Mouse (Mus musculus) stomach, postnatal 0 days (tissue): ENCODE results near the gene Bricd5.

ENCODE experiments used
- CTCF ChIP-seq: IDR thresholded peaks from 2 replicates; pipeline ENCODE4 v1.5.1; 2016; ENCODE audit warnings: antibody characterized with exemption, low read depth, mild to moderate bottlenecking, moderate library complexity
- EP300 ChIP-seq: optimal IDR thresholded peaks from 2 replicates; pipeline ENCODE3; 2016; ENCODE audit warnings: antibody characterized with exemption

DNA sequence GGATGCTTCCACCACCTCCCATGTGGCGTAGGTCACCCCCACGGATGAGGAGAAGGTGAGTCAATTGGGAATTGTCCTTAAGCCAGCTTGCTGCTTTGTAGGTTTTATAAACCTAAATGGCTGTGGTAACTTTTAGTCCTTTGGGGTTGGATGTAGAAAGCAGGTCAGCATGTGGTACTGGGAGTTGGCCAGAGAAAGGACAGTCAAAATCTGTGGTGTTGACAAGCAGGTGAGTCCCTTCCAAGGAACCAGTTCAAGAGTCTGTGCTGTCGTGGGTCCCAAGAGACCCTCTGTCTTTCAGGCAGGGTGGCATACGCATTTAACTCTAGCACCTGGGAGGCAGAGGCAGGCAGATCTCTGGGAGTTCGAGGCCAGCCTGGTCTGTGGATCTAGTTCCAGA lies 49.2 kb upstream of the Bricd5 start:
- TF ChIP-seq CTCF (no peak), EP300 (no peak)
